Mouse (Mus musculus): Measurements from ENCODE around the gene Atm. TPM values are rescaled to one million over a fixed set of nuclear protein-coding genes. Genes with fewer than 3 reads are reported as not detected.
A peak's percentile ranks its signal among the peaks of the same experiment; 100 is the strongest.

The Atm gene
- total RNA-seq, 2 experiments from 2014 or later = 17.4 to 20.9 TPM

- DNase-seq (ENCODE audit: low spot score in 2 of 2) = no peak
Observed at GRCm38 (mm10) chr9:53409427-53409826, 127.1 kb downstream of the Atm start.

DNA sequence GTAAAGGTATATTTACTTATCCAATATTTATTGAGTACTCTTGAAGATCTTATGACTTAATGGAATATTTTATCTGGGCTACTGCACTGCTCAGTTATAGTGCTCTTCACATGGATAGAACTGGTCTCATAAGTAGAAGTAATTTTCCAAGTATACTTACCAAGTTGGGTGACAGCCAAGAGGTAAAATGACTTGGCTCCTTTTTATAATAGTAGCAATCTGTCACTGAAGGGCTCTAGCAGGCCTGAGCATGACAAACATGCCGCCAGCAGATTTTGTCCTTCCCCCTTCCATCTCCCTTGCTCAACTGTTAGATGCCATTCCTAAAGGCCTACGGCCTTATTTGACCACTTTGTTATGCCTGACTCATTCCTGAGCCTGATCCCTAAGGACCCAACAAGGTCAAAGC, 127.6 kb downstream of the Atm start:
- DNase-seq (ENCODE audit: low spot score in 2 of 2) = no peak

DNA sequence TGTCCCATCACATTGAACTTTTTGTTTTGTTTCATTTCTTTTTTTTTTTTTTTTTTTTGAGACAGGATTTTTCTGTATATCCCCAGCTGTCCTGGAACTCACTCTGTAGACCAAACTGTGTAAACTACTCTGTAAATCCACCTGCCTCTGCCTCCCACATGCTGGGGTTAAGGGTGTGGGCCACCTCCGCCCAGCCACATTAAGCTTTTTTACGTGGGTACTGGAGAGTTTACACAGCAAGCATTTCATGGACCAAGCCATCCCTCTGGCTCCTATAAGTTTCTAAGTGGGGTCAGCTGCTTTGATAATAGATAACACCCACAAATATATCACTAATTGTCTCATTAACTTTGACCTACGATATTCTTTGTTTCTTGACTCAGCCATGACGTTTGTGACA, 128.0 kb downstream of the Atm start:
- DNase-seq (ENCODE audit: low spot score in 2 of 2) = no peak

- peak; percentile 49 to 51 for DNase-seq (ENCODE audit: low spot score in 2 of 2)
Observed at GRCm38 (mm10) chr9:53404753-53405722, 131.5 kb downstream of the Atm start.

- no peak for DNase-seq (ENCODE audit: low spot score in 2 of 2)
Observed at GRCm38 (mm10) chr9:53404050-53404752, 132.3 kb downstream of the Atm start.

DNA sequence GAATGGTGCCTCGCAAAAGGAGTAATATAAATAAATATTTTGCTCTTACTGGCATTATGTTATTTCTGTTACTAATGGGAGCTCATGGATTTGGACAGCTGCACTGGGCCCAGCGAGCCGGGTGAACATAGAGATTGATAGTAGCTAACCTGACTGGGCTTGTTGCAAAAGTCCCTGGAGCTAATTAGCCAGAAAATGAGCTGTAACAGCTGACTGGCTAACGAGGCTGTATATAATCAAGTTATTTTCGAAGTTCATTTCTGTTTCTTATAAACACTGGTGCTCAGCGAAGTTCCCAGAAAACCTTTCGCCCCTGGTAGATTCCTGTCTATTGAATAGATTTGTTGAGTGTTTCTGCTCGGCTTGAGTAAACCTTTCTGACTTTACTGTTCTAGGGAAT, 133.5 kb downstream of the Atm start:
- no peak for DNase-seq (ENCODE audit: low spot score in 2 of 2)

DNA sequence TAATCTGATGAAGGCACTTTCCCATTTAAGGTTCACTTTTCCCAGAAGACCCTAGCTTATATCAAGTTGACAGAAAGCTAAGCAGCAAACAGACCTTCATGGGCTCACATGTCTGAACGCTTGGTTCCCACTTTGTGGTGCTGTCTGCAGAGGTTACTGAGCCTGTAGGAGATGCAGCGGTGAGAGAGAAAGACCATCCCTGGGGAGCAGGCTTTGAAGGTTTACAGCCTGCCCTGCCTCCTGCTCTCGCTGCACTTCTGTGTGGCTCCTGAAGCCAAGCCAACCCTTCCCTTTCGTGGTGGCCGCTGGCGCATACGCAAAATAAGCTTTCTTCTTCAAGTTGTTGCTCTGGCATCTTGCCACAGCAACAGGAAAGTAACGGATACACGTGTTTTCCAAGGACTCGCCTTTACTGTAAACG, 134.2 kb downstream of the Atm start, which contains the start of gene 4930550C14Rik:
Gene 4930550C14Rik, plus strand, starts transcription at position 35 of the 421 bp plus-strand sequence.
- peak; percentile 11 to 14 for DNase-seq (ENCODE audit: low spot score in 2 of 2)

- DNase-seq (ENCODE audit: low spot score in 2 of 2) = no peak
Observed at GRCm38 (mm10) chr9:53401146-53401545, 135.4 kb downstream of the Atm start.

DNA sequence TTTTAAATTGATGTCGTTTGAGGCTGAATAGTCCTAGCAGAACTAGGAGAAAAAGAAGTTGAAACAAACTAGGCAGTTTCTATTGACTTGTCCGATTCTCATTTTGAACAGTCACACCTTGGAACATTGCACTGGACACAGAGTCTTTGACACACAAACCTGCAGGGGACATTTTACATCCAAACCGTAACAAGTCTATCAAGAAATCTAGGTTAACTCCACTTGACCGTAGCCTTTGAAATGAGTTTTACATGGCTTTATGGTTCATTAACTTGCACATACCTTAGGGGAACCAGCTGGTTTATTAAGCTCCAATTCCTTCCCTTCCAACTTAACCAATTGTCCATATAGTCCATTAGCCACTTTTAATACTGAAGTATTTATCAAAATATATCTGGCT, 135.8 kb downstream of the Atm start:
- no peak for DNase-seq (ENCODE audit: low spot score in 2 of 2)

- no peak for DNase-seq (ENCODE audit: low spot score in 2 of 2)
Observed at GRCm38 (mm10) chr9:53399537-53399936, 137.0 kb downstream of the Atm start.

GRCm38 (mm10) chr9:53398388-53398700, 138.2 kb downstream of the Atm start:
- peak; percentile 17 to 28 for DNase-seq (ENCODE audit: low spot score in 2 of 2)

GRCm38 (mm10) chr9:53397685-53398387, 138.7 kb downstream of the Atm start:
- DNase-seq (ENCODE audit: low spot score in 2 of 2) = no peak

DNA sequence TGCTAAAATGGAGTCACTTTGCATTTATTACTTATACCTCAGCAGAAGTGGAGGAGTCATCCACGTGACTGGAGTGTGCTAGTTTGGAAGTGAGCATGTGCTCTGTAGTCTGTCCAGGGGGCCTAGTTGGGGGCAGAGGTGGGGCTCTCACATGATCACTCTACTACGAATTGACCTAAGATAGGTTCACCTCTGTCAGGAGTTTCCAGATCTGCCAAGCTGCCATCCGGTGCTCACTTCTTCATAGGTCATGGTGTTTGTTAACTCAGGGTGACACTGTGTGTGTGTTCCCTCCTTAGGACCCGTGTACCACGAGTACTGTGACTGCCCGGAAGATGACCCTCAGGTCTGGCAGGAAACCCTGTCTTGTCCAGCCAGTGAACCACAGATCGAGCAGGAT, 146.4 kb downstream of the Atm start:
- DNase-seq (ENCODE audit: low spot score in 2 of 2) = no peak

Small RNA genes within 50 kb of the gene (microRNA-seq; reads per million reads assigned to microRNA genes)
- gene Mir130c = not detected

Other genes starting within 250 kb of the Atm start
- 1 to 10 TPM in 1 of 2 experiments, under 1 TPM in 1; 0.68 to 1.8 TPM for gene Exph5, start 235.1 kb downstream of the Atm start, total RNA-seq (2021)
- 10 to 100 TPM; 23.3 to 25.1 TPM for gene Kdelc2, start 152.7 kb downstream of the Atm start, total RNA-seq (2021)
- gene 4930550C14Rik, start 134.4 kb downstream of the Atm start, total RNA-seq (2021) = 1 to 10 TPM; 1.9 to 2.3 TPM
- 10 to 100 TPM; 21.3 to 24.4 TPM for gene Npat, start 307 bp upstream of the Atm start, total RNA-seq (2021)
- 100 to 1,000 TPM; 148 to 192 TPM for gene Acat1, start 73.6 kb upstream of the Atm start, total RNA-seq (2021)
- gene Cul5, start 133.3 kb upstream of the Atm start, total RNA-seq (2021) = 10 to 100 TPM; 39.2 to 40.6 TPM
- gene Rab39, start 169.5 kb upstream of the Atm start, total RNA-seq (2021) = 1 to 10 TPM in 1 of 2 experiments, under 1 TPM in 1; 0.90 to 1.0 TPM
- gene Slc35f2, start 234.8 kb upstream of the Atm start, total RNA-seq (2021) = 1 to 10 TPM; 1.6 to 5.5 TPM